In the genomic region with DNA sequence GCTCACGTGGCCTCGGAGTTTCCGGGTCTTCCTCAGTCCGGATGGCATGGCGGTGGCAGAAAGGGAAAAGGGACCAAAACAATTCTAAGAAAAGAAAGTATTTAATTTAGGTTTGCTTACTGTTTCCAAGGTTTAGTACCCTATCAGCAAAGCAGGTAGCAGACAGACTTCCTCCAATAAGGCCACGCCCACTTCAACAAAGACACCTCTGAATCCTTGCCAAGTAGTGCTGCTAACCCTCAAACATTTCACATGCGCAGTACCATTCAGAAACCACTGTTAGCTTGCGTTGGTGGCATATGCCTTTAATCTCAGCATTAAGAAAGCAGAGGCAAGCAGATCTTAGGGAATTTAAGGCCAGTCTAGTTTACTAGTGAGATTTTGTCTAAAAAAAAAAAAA, we compare ENCODE assay signal across 30 mouse cellular contexts. TPM values are rescaled to one million over a fixed set of nuclear protein-coding genes. Genes with fewer than 3 reads are reported as not detected.
DNase-seq lines count a peak whose midpoint lies in the region; ATAC-seq and TF ChIP-seq lines count a peak whose summit lies in the region.
"Had no signal": no experiment of that assay in that cellular context is flagged by ENCODE, and none has a peak within 500 bp of the region (broad histone marks: within the 10 kb centered on the region; RNA-seq: fewer than 3 reads in every experiment).

No protein-coding gene starts in this region.

- no peak overlapping the region for H3K9ac ChIP-seq in embryonic facial prominence, embryonic 14.5 days (ENCODE audit: low read depth, low read length)
- H3K9ac ChIP-seq in ES-E14 (ENCODE audit: insufficient read depth, low read depth, low read length, poor library complexity, severe bottlenecking) = no peak overlapping the region
- H3K9ac ChIP-seq: embryonic facial prominence, embryonic 12.5 days; forebrain, embryonic 13.5 days; heart, embryonic 13.5 days; hindbrain, embryonic 14.5 days had no signal

- 67% methylated on average over 8 of the region's 8 CpGs for WGBS in embryonic facial prominence, embryonic 14.5 days
- WGBS in embryonic facial prominence, embryonic 10.5 days = 62% methylated on average over 8 of the region's 8 CpGs
- WGBS in lung, adult 2 months = 53% methylated on average over 8 of the region's 8 CpGs

- no peak for ATAC-seq in embryonic facial prominence, embryonic 14.5 days (ENCODE audit: low read depth)
- ATAC-seq: activated CD4-positive, CD25-positive, alpha-beta regulatory T cell, adult 4 months; forebrain, embryonic 13.5 days; forebrain, embryonic 16.5 days; hindbrain, postnatal 0 days; inflammation-experienced regulatory T-cells, adult 6 months; intestine, embryonic 16.5 days had no signal

- in situ Hi-C loops in ES-E14 (cut with MboI; ENCODE audit: low sequenced_read_pairs in 2 of 2, unreplicated experiment in 2 of 2) = no loop called here

- DNase-seq in embryonic facial prominence, embryonic 14.5 days (ENCODE audit: low spot score) = peak; percentile 4
- no peak for DNase-seq in embryonic facial prominence, embryonic 10.5 days (ENCODE audit: low spot score)
- DNase-seq in ES-E14 (ENCODE audit: low read depth, low spot score) (peak; percentile 16), WW6 (ENCODE audit: low read depth, low spot score) (peak; percentile 40)
- no peak for DNase-seq in B cell, adult 2 months
- DNase-seq in kidney, adult 18-20 months = no peak
- no peak for DNase-seq in lung, adult 2 months
- DNase-seq: adrenal gland, adult 8-10 months; adrenal gland, postnatal 25 days; cerebellum, adult 11-12 months; cerebellum, adult 9-10 months; cerebellum, postnatal 14 days; gastrocnemius, postnatal 10 days; gastrocnemius, postnatal 36 days; heart, adult 2 months; heart, postnatal 14 days; heart, postnatal 4 days had no signal

- H3K9me3 ChIP-seq in embryonic facial prominence, embryonic 14.5 days (ENCODE audit: control insufficient read depth, low read length) = no peaks in the 10 kb centered on the region
- no peaks in the 10 kb centered on the region for H3K9me3 ChIP-seq in embryonic facial prominence, embryonic 10.5 days
- no peaks in the 10 kb centered on the region for H3K9me3 ChIP-seq in E14TG2a.4 (ENCODE audit: low read length)
- no peaks in the 10 kb centered on the region for H3K9me3 ChIP-seq in ES-E14 (ENCODE audit: control insufficient read depth, insufficient read depth, low read depth, low read length)
- H3K9me3 ChIP-seq: embryonic facial prominence, embryonic 12.5 days; forebrain, embryonic 13.5 days; heart, embryonic 10.5 days; heart, embryonic 13.5 days had no signal

- TF ChIP-seq CTCF in E14TG2a.4 (conservative IDR thresholded peaks at IDR 0.05; ENCODE audit: low read length) = no peak
- TF ChIP-seq CTCF in lung, adult 2 months (IDR thresholded peaks at IDR 0.05; ENCODE audit: insufficient read depth, low read length) = no peak

- H3K4me2 ChIP-seq in embryonic facial prominence, embryonic 14.5 days (ENCODE audit: low read depth, low read length) = no peak overlapping the region
- H3K4me2 ChIP-seq: embryonic facial prominence, embryonic 12.5 days; forebrain, embryonic 13.5 days; heart, embryonic 13.5 days; hindbrain, embryonic 14.5 days had no signal

- H3K27me3 ChIP-seq in embryonic facial prominence, embryonic 14.5 days (replicated peaks; ENCODE audit: control insufficient read depth, insufficient read depth, low read length) = no peaks in the 10 kb centered on the region; the same call in 1 of the 2 replicates
- no peaks in the 10 kb centered on the region for H3K27me3 ChIP-seq in embryonic facial prominence, embryonic 10.5 days (replicated peaks; ENCODE audit: low read depth, poor library complexity, severe bottlenecking)
- H3K27me3 ChIP-seq in E14TG2a.4 (ENCODE audit: insufficient read depth, low read length) = peaks cover 6% of the 10 kb centered on the region; the same call in 1 of the 2 replicates
- H3K27me3 ChIP-seq: CH12.LX; forebrain, embryonic 13.5 days had no signal

- H3K4me1 ChIP-seq in embryonic facial prominence, embryonic 14.5 days (ENCODE audit: control insufficient read depth, insufficient read depth, low read length) = peaks cover 11% of the 10 kb centered on the region
- H3K4me1 ChIP-seq in embryonic facial prominence, embryonic 10.5 days = peaks cover 21% of the 10 kb centered on the region
- H3K4me1 ChIP-seq in E14TG2a.4 (replicated peaks; ENCODE audit: low read depth, low read length) (peaks cover 16% of the 10 kb centered on the region), ES-E14 (ENCODE audit: control insufficient read depth in 2 of 2, insufficient read depth in 2 of 2, low read length in 2 of 2, poor library complexity in 1 of 2) (peaks cover 0 to 2% of the 10 kb centered on the region in 2 experiments; a peak in 1 of 4 replicates)
- H3K4me1 ChIP-seq in lung, adult 2 months (ENCODE audit: control insufficient read depth, insufficient read depth, low read length) = no peaks in the 10 kb centered on the region; the same call in none of the 2 replicates

- TF ChIP-seq POLR2A in lung, adult 2 months (IDR thresholded peaks at IDR 0.05; ENCODE audit: borderline replicate concordance, extremely low read depth, low read depth, low read length) = no peak

- no peak overlapping the region for H3K4me3 ChIP-seq in embryonic facial prominence, embryonic 14.5 days (ENCODE audit: low read depth, low read length)
- no peak overlapping the region for H3K4me3 ChIP-seq in embryonic facial prominence, embryonic 10.5 days
- H3K4me3 ChIP-seq in E14TG2a.4 (replicated peaks; ENCODE audit: low read length) (peak overlapping the region; percentile 71), ES-E14 (ENCODE audit: insufficient read depth in 1 of 2, low read depth in 1 of 2, low read length in 2 of 2, poor library complexity in 1 of 2, severe bottlenecking in 1 of 2) (peak overlapping the region; percentile 11 to 43; a peak in 3 of 4 replicates)
- H3K4me3 ChIP-seq in lung, adult 2 months (replicated peaks; ENCODE audit: extremely low read depth, low read depth, low read length) = no peak overlapping the region
- H3K4me3 ChIP-seq: embryonic facial prominence, embryonic 12.5 days; erythroblast, embryonic 14.5 days; forebrain, embryonic 13.5 days; heart, adult 2 months; heart, embryonic 10.5 days; heart, embryonic 13.5 days had no signal

- no peak overlapping the region for H3K27ac ChIP-seq in embryonic facial prominence, embryonic 14.5 days (replicated peaks; ENCODE audit: low read depth, low read length)
- no peak overlapping the region for H3K27ac ChIP-seq in embryonic facial prominence, embryonic 10.5 days (replicated peaks)
- H3K27ac ChIP-seq in ES-E14 (ENCODE audit: insufficient read depth, low read depth, low read length, poor library complexity, severe bottlenecking) = no peak overlapping the region
- H3K27ac ChIP-seq: embryonic facial prominence, embryonic 12.5 days; forebrain, embryonic 13.5 days; heart, adult 2 months; heart, embryonic 10.5 days; heart, embryonic 13.5 days; hindbrain, embryonic 14.5 days; hindbrain, postnatal 0 days had no signal

- H3K36me3 ChIP-seq in embryonic facial prominence, embryonic 14.5 days (ENCODE audit: control insufficient read depth, insufficient read depth, low read length) = no peaks in the 10 kb centered on the region
- no peaks in the 10 kb centered on the region for H3K36me3 ChIP-seq in embryonic facial prominence, embryonic 10.5 days (replicated peaks)
- H3K36me3 ChIP-seq in E14TG2a.4 (ENCODE audit: insufficient read depth, low read length) = no peaks in the 10 kb centered on the region
- no peaks in the 10 kb centered on the region for H3K36me3 ChIP-seq in ES-E14 (ENCODE audit: control insufficient read depth, insufficient read depth, low read length, poor library complexity, severe bottlenecking)
- H3K36me3 ChIP-seq: embryonic facial prominence, embryonic 12.5 days; heart, embryonic 10.5 days; heart, embryonic 13.5 days had no signal

TF ChIP-seq in ES-E14, 5 proteins besides CTCF, POLR2A, EP300 and RAD21:
- TF ChIP-seq MAFK (IDR thresholded peaks at IDR 0.05; ENCODE audit: insufficient read depth, low read depth, low read length) (no peak), ZNF384 (IDR thresholded peaks at IDR 0.05; ENCODE audit: low read depth, low read length) (no peak), CHD2 (IDR thresholded peaks at IDR 0.05; ENCODE audit: low read depth, low read length) (no peak), HCFC1 (IDR thresholded peaks at IDR 0.05; ENCODE audit: borderline replicate concordance, insufficient read depth, low read length) (no peak), ZC3H11A (IDR thresholded peaks at IDR 0.05; ENCODE audit: borderline replicate concordance, low read depth, low read length) (no peak)

RNA-seq across cellular contexts. Expression of a gene that starts 2.5 kb away (rescaled TPM):
- polyA plus RNA-seq in embryonic facial prominence, embryonic 14.5 days (2014; fragmentation: Nextera tagmentation; extraction: Ambion mirVana) = 10.7 and 11.1 TPM in 2 replicates
- polyA plus RNA-seq in embryonic facial prominence, embryonic 10.5 days (2016; fragmentation: Nextera tagmentation; extraction: Ambion mirVana) = 15.4 and 15.5 TPM in 2 replicates
- total RNA-seq in ES-E14 (2012; rRNA removed) = 29.2 and 29.3 TPM in 2 replicates
- 10.5 and 16.0 TPM in 2 replicates for polyA plus RNA-seq in lung, adult 2 months (2012; rRNA removed)

RNA-seq across cellular contexts. Expression of a gene that starts 12.0 kb away (rescaled TPM):
- polyA plus RNA-seq in embryonic facial prominence, embryonic 14.5 days (2014; fragmentation: Nextera tagmentation; extraction: Ambion mirVana) = 36.9 and 43.3 TPM in 2 replicates
- polyA plus RNA-seq in embryonic facial prominence, embryonic 10.5 days (2016; fragmentation: Nextera tagmentation; extraction: Ambion mirVana) = 51.3 and 54.5 TPM in 2 replicates
- total RNA-seq in ES-E14 (2012; rRNA removed) = 70.6 and 92.9 TPM in 2 replicates
- 51.9 and 53.0 TPM in 2 replicates for polyA plus RNA-seq in lung, adult 2 months (2012; rRNA removed)

Comparison
In these comparisons a context has a peak if more than half of its experiments do, and no peak if none do; other contexts are left out.
1. DNase-seq: peak in embryonic facial prominence, embryonic 14.5 days (single experiment), ES-E14 (single experiment) and WW6 (single experiment); none in embryonic facial prominence, embryonic 10.5 days (single experiment), B cell, adult 2 months (0 of 2), kidney, adult 18-20 months (single experiment) and lung, adult 2 months (single experiment).
2. H3K4me3 ChIP-seq: peak in E14TG2a.4 (single experiment) and ES-E14 (2 of 2); none in embryonic facial prominence, embryonic 14.5 days (single experiment), embryonic facial prominence, embryonic 10.5 days (single experiment) and lung, adult 2 months (single experiment).